Mouse (Mus musculus): ENCODE results near the gene Siah3. TPM values are rescaled to one million over a fixed set of nuclear protein-coding genes. Genes with fewer than 3 reads are reported as not detected.

Gene Siah3
- polyA plus RNA-seq (2017; shearing (Covaris generic)), result 0.76 TPM

GRCm38 (mm10) chr14:75455743-75456421 lies at the start of gene Siah3:
Siah3 (plus strand) TSS chr14:75455982.

Other genes starting within 250 kb of the Siah3 start
- not detected for gene Cpb2, start 213.7 kb upstream of the Siah3 start, polyA plus RNA-seq (2017; shearing (Covaris generic))
- 40.3 TPM for gene Zc3h13, start 171.6 kb upstream of the Siah3 start, polyA plus RNA-seq (2017; shearing (Covaris generic))
- gene Spert, start 137.1 kb downstream of the Siah3 start, polyA plus RNA-seq (2017; shearing (Covaris generic)), result not detected
- gene Erich6b, start 186.3 kb downstream of the Siah3 start, polyA plus RNA-seq (2017; shearing (Covaris generic)), result not detected